Mouse (Mus musculus) heart, postnatal 25 days (tissue): ENCODE results near the gene Slc35d1. TPM values are rescaled to one million over a fixed set of nuclear protein-coding genes. Genes with fewer than 3 reads are reported as not detected.

Experiments
- total RNA-seq, 2 experiments: library from RNA; stranded (reverse); gene quantifications; 2 replicates each; pipeline ENCODE4 v1.2.3; 2021

Gene Slc35d1
- total RNA-seq, 2 experiments from 2014 or later: 6.7 to 7.7 TPM

Other genes starting within 250 kb of the Slc35d1 start
- gene Tctex1d1, start 236.6 kb downstream of the Slc35d1 start, total RNA-seq: not detected
- not detected for gene Insl5, start 188.3 kb downstream of the Slc35d1 start, total RNA-seq
- gene Mier1, start 100.8 kb downstream of the Slc35d1 start, total RNA-seq: 10 to 100 TPM; 31.1 to 35.6 TPM
- gene Wdr78, start 100.6 kb downstream of the Slc35d1 start, total RNA-seq: 1 to 10 TPM in 1 of 2 experiments, under 1 TPM in 1; 0.64 to 1.6 TPM
- not detected for gene 4921539E11Rik, start 75.7 kb upstream of the Slc35d1 start, total RNA-seq
- gene Oma1, start 98.6 kb upstream of the Slc35d1 start, total RNA-seq: 10 to 100 TPM; 29.2 to 38.2 TPM